Mouse (Mus musculus) subcutaneous adipose tissue, adult 2 months (tissue): ENCODE measurements around the gene Plekhn1. TPM values are rescaled to one million over a fixed set of nuclear protein-coding genes. Genes with fewer than 3 reads are reported as not detected.

Experiments
- polyA plus RNA-seq: library from polyadenylated mRNA; depleted of rRNA; stranded (reverse); fragments of >200 nt; gene quantifications from 2 replicates; pipeline ENCODE4 v1.2.3, GENCODE M21; 2012; ENCODE audit warnings: low replicate concordance; rRNA removed

The Plekhn1 gene
- polyA plus RNA-seq, result 45.1 and 80.1 TPM in 2 replicates

DNA sequence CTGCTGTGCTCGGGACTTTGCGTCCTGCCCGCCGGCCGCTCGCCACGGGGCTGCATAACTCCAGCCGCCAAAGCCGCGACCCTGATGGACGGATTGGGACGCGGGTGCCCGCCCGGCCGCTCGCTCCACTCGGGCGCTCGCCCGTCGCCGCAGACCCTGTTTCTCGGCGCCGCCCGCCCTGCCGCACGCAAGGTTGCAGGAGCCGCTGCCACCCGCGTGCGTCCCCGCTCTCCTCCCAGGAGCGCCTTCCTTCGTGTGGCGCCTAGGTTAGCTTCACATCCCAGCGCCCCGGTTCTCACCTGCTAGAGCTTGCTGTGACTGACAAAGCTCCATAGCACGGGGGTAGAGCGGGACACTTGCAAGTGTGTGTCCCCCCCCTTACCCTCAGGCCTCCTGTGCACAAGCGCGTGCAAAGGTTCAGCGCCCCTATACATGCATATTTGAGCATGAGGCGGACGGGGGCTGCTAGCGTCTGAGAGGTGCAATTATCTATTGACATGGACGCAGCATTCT lies at the start of gene Plekhn1:
Gene Plekhn1, minus strand, starts transcription at position 157 of the 513 bp plus-strand sequence.

DNA sequence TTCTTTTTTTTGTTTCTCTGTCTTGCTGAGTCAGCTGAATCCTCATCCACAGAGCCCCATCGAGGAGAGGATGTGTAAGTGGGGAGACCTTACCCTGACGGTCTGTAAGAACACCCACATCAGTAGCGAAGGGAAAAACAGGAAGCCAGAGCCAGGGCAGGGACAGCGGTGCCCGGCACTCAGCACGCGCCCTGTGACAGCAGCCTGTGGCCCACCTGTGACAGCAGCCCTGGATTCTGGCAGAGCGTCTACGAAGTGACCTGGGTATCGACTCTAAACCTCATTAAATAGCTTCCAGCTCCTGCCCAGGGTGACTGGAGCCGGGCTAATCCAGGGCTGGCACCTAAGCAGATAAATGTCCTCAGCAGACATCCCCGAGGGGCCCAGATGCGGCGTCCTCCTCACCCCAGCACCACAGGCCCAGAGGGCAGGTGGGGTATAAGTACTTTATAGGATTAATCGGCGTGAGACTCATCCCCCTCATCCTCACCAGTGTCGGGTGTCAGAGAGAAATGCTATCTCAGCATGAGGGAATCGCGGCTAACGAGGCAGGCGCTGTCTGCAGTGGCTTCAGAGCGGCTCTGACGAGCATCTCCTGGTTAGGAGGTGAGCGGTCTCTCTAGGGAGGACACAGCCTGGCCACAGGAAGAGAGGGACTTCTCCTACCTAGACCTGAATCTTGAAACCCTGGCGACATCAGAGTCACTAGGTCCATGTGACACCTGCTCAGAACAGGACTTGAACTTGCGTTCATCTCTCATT lies 20.6 kb upstream of the Plekhn1 start, which contains the start of gene Samd11:
Gene Samd11, minus strand, starts transcription at position 580 of the 762 bp plus-strand sequence.

DNA sequence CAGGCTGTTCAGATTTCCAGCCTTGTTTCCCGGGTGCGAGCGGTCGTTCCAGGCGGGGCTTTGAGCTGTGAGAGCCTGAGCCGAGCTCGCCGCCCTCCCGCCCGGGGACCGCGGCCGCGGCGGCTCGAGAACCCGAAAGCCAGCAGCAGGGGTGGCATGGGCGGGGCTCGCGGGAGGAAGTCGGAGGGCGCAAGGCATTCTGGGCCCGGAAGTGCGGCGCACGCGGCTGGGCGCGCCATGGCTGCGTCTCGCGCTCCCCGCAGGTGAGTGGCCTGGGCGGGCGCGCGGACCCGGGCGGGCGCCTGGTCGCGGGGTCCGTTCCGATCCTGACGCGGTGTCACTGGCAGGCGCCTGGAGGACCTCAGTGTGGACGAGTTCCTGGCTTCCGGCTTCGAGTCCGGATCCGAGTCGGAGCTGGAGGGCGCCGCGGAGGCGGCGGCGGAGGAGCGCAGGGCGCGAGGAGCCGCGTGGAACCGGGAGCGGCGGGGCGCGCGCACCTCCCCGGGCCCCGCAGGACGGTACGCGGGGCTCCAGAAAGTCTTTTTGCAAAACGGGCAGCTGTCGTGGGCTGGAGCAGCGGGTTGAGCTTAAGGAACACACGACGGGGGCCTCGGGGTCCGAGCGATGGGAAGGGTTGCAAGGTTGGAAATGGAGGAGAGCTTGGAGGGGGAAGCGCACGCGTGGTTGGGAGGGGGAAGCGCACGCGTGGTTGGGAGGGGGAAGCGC lies 1.3 kb upstream of the Plekhn1 start, which contains the start of gene Noc2l:
Gene Noc2l, plus strand, starts transcription at position 203 of the 726 bp plus-strand sequence.

DNA sequence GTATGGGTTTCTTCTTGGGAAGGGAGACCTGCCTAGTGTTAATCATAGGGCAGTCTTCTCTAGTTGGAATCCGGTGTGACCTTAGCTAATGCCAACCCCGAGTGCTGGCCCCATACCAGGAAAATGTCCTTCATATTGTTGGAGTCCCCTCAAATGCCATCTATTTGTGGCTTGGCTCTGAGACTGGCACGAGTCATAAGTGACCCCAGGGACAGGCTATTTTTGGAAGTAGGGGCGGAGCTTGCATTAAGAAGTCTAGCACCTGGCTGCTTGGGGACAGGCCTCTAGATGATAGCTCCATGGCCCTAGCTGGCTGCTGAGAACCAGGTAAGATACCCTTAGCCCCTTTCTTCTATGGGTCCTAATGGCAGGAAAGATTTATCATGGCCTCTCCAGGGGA lies 19.0 kb downstream of the Plekhn1 start, which contains the start of gene Perm1:
Gene Perm1, plus strand, starts transcription at position 220 of the 400 bp plus-strand sequence.

DNA sequence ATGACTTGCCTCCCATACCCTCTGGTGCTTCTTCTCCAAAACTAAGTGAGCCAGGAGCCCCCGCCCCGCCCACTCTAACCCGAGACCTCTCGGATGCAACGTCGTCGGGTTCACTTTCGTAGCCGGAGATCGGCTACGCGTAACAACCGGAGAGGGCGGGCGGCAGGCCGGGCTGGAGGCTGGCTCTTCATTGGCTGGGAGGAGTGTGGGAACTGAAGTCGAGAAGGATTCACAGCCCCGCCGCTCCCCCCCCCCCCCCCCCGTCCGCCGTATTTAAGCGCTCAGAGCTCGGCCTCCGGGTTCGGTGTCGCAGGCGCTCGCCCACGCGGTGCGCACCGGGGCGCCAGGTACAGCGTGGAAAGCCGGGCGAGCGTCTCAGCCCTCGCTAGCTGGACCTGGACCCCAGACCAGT lies 31.6 kb downstream of the Plekhn1 start, which contains the start of gene AW011738:
Gene AW011738, plus strand, starts transcription at position 304 of the 412 bp plus-strand sequence.

DNA sequence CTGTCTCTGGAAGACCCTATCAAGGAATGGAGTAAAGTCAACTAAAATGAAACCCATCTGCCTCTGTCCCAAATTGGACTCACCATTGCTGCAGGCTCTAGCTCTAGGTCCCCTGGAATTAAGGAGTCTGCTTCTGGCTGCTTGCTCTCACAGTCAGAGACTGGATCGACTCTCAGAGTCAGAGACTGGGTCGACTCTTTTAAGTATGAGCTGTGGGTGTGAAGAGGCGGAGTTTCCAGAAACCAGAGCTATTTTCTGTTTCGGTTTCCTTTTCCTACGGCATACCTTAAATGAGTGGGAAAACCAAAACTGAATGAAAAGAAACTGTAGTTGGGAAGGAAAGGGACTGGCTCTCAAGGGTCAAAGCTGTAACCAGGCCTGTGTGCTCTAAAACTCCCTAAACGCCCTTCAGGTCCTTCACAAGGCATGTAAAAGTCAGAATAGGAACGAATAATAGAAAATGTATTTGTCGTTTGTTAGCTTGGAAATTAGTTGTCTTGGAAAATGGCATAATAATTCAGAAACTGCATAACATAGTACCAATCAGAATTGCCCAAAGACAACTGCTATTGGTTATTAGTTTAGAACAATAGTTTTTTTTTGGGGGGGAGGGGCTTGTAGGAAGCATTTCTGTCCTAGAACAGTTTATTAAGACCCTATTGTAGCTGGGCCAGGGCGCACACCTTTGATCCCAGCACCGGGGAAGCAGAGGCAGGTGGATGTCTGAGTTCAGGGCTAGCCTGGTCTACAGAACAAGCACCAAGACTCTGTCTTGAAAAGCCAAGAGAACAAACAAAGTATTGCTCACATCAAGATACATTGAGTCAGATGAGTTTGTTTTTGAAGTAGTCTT lies 33.8 kb downstream of the Plekhn1 start, which contains the start of gene Isg15:
Gene Isg15, minus strand, starts transcription at position 196 of the 853 bp plus-strand sequence.

DNA sequence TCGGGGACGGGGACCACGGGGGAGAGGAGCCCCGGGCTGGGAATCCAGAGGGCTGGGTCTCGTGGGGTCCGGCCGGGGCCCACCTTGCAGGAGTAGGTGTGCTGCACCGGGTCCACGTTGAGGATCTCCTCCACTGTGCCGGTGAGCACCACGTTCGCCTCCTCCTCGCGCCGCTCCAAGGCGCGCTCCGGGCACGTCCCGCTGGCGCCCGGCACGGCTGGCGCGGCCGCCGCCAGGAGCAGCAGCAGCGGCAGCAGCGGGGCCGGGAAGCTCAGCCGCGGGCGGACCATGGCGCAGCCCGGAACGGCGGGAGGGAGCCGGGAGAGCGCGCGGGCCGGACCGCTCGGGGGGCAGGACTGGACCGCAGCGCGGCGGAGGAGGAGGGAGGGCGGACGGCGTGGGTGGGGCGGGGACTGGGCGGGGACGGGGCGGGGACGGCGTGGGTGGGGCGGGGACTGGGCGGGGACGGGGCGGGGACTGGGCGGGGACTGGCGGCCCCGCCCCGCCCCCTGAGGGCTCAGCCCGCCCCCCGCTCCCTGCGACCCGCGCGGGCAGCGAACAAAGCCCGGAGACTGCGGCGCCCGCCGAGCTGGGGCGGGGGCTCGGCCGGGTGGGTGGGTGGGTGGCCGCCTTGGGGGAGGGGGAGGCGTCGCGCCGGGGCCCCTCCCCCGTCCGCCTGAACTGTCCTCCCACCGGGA lies 37.4 kb downstream of the Plekhn1 start, which contains the start of gene Agrn:
Gene Agrn, minus strand, starts transcription at position 358 of the 698 bp plus-strand sequence.

Other genes with a start within 250 kb of the Plekhn1 start
- gene B3galt6, start 242.2 kb downstream of the Plekhn1 start, polyA plus RNA-seq, result 4.7 and 9.8 TPM in 2 replicates
- gene Sdf4, start 242.0 kb downstream of the Plekhn1 start, polyA plus RNA-seq, result 75.5 and 103 TPM in 2 replicates
- gene Tnfrsf4, start 221.0 kb downstream of the Plekhn1 start, polyA plus RNA-seq, result 3.2 and 4.5 TPM in 2 replicates
- 1.6 and 3.9 TPM in 2 replicates for gene Tnfrsf18, start 208.7 kb downstream of the Plekhn1 start, polyA plus RNA-seq
- gene Ttll10, start 175.4 kb downstream of the Plekhn1 start, polyA plus RNA-seq, result 2.1 TPM in 1 of 2 replicates, not detected in the other
- 12.2 and 43.4 TPM in 2 replicates for gene 9430015G10Rik, start 124.9 kb downstream of the Plekhn1 start, polyA plus RNA-seq
- gene Rnf223, start 104.3 kb downstream of the Plekhn1 start, polyA plus RNA-seq, result 0.20 and 0.82 TPM in 2 replicates
- gene Agrn, start 37.4 kb downstream of the Plekhn1 start, polyA plus RNA-seq, result 54.1 and 128 TPM in 2 replicates
- 17.6 and 37.0 TPM in 2 replicates for gene Isg15, start 34.0 kb downstream of the Plekhn1 start, polyA plus RNA-seq
- gene AW011738, start 31.6 kb downstream of the Plekhn1 start, polyA plus RNA-seq, result 2.6 and 3.8 TPM in 2 replicates
- gene Perm1, start 19.0 kb downstream of the Plekhn1 start, polyA plus RNA-seq, result 0.49 and 0.69 TPM in 2 replicates
- 52.7 and 112 TPM in 2 replicates for gene Noc2l, start 1.2 kb upstream of the Plekhn1 start, polyA plus RNA-seq
- gene Samd11, start 20.8 kb upstream of the Plekhn1 start, polyA plus RNA-seq, result 0.10 and 1.1 TPM in 2 replicates
- gene Vmn2r-ps159, start 96.2 kb upstream of the Plekhn1 start, polyA plus RNA-seq, result not detected in 2 replicates